Mouse (Mus musculus) thymus, adult 2 months (tissue): ENCODE data around the gene Fshr. TPM values are rescaled to one million over a fixed set of nuclear protein-coding genes. Genes with fewer than 3 reads are reported as not detected.
"Not testable (repeated sequence)": the region's sequence is repeated elsewhere in the genome, so short reads cannot be mapped to it uniquely, and the experiment has no call there.

Experiments
- DNase-seq: peaks from one replicate; pipeline ENCODE4 v3.0.0; 2021
- H3K27ac ChIP-seq: fragments of 200-500 bp; 2 replicates; pipeline ENCODE4 v1.5.1; 2012; ENCODE audit warnings: low read length, control low read depth; ENCODE audit not compliant: control insufficient read depth, insufficient read depth
- H3K27me3 ChIP-seq: fragments of 200-500 bp; 2 replicates; pipeline ENCODE4 v1.6.1; 2012; ENCODE audit warnings: mild to moderate bottlenecking, low read length, moderate library complexity, mixed read lengths; ENCODE audit not compliant: control insufficient read depth, insufficient read depth
- H3K36me3 ChIP-seq: fragments of 200-500 bp; 2 replicates; pipeline ENCODE4 v1.6.1; 2012; ENCODE audit warnings: mild to moderate bottlenecking, low read length, moderate library complexity; ENCODE audit not compliant: control insufficient read depth, insufficient read depth
- H3K4me1 ChIP-seq: fragments of 200-500 bp; replicated peaks from 2 replicates; pipeline ENCODE4 v1.6.1; 2012; ENCODE audit warnings: low read length; ENCODE audit not compliant: control insufficient read depth, insufficient read depth
- H3K4me3 ChIP-seq: fragments of 200-500 bp; 2 replicates; pipeline ENCODE4 v1.5.1; 2012; ENCODE audit warnings: mild to moderate bottlenecking, low read length, control low read depth, moderate library complexity; ENCODE audit not compliant: control insufficient read depth, insufficient read depth
- CTCF ChIP-seq: fragments of 200-500 bp; IDR thresholded peaks from 2 replicates; pipeline ENCODE4 v1.5.1; 2012; ENCODE audit warnings: mild to moderate bottlenecking, control low read depth, low read length, moderate library complexity, borderline replicate concordance; ENCODE audit not compliant: control insufficient read depth, poor library complexity, insufficient read depth; ENCODE audit errors: extremely low read depth
- POLR2A ChIP-seq: fragments of 200-500 bp; IDR thresholded peaks from 2 replicates; pipeline ENCODE4 v1.6.1; 2012; ENCODE audit warnings: mild to moderate bottlenecking, low read length, control low read depth, moderate library complexity; ENCODE audit not compliant: control insufficient read depth, poor library complexity, insufficient read depth; ENCODE audit errors: extremely low read depth
- WGBS: fragments of 180-500 bp; shearing (Covaris S2); methylation state at CpG from one replicate; pipeline ENCODE4 v1.1.7; 2018; 5-methylcytosine and 5-hydroxymethylcytosine counted together
- polyA plus RNA-seq: library from polyadenylated mRNA; depleted of rRNA; stranded (reverse); fragments of >200 nt; gene quantifications from 2 replicates; pipeline ENCODE4 v1.2.3, GENCODE M21; 2012

The Fshr gene
- polyA plus RNA-seq, 1 experiment: 0.04 TPM

DNA sequence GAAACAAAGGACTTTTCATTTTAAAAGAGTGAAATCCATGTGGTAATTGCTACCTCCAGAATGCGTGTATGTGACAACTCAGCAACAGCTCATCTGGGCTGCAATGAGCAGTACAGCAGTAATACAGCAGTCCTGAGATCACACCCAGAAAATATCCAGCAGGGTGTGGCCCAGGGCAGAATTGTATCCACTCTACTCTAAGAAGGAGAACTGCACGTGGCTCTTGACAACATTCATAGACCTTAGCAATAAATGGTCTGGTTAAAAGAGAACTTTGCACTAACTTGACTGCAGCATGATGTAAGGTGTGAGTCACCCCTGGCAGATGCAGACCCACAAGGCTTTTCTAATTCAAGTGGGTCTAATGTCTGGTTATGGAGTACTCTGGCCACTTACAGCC lies 80.5 kb downstream of the Fshr start:
- Histone ChIP-seq H3K4me3 (no peak overlapping the region), H3K4me1 (no peaks in the 10 kb centered on the region), H3K27me3 (no peaks in the 10 kb centered on the region), H3K27ac (no peak overlapping the region), H3K36me3 (no peaks in the 10 kb centered on the region)
- no peak for DNase-seq
- no peak for TF ChIP-seq CTCF
- TF ChIP-seq POLR2A: no peak
- 88% methylated on average over 2 of the region's 2 CpGs for WGBS

DNA sequence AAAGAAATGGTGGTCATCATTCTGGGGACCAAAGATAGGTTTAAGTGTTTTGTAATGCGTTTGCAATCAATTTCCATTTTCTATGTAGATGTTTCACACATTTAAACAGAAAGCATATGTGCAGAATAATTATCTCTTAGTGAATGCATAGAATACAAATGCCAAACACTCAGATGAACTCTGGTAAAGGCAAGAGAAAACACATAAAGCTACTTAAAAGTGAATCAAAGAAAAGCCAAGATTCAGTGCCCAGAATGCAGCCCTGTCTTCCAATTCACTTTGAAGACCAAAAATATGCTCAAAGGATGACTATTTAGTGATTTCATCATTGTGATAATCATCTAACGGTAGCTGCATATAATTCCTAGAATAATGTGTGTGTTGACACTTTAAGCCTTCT lies 81.2 kb downstream of the Fshr start:
- DNase-seq: no peak
- TF ChIP-seq POLR2A (no peak), CTCF (no peak)
- H3K4me3 ChIP-seq: no peak overlapping the region
- no peaks in the 10 kb centered on the region for H3K27me3 ChIP-seq
- no peak overlapping the region for H3K27ac ChIP-seq
- 88% methylated on average over 2 of the region's 2 CpGs for WGBS
- no peaks in the 10 kb centered on the region for H3K4me1 ChIP-seq
- H3K36me3 ChIP-seq: no peaks in the 10 kb centered on the region

- TF ChIP-seq POLR2A (no peak), CTCF (no peak)
- H3K27me3 ChIP-seq: no peaks in the 10 kb centered on the region
- H3K27ac ChIP-seq: no peak overlapping the region
- no peaks in the 10 kb centered on the region for H3K4me1 ChIP-seq
- DNase-seq: no peak
- no peaks in the 10 kb centered on the region for H3K36me3 ChIP-seq
- no peak overlapping the region for H3K4me3 ChIP-seq
Observed at GRCm38 (mm10) chr17:89113944-89114343, 86.5 kb downstream of the Fshr start.

GRCm38 (mm10) chr17:89100719-89101350 lies 99.6 kb downstream of the Fshr start:
- Histone ChIP-seq H3K27me3 (no peaks in the 10 kb centered on the region), H3K4me3 (no peak overlapping the region), H3K27ac (no peak overlapping the region), H3K36me3 (no peaks in the 10 kb centered on the region), H3K4me1 (no peaks in the 10 kb centered on the region)
- no peak for TF ChIP-seq CTCF
- TF ChIP-seq POLR2A: no peak
- 22% methylated on average over 5 of the region's 5 CpGs for WGBS
- no peak for DNase-seq

DNA sequence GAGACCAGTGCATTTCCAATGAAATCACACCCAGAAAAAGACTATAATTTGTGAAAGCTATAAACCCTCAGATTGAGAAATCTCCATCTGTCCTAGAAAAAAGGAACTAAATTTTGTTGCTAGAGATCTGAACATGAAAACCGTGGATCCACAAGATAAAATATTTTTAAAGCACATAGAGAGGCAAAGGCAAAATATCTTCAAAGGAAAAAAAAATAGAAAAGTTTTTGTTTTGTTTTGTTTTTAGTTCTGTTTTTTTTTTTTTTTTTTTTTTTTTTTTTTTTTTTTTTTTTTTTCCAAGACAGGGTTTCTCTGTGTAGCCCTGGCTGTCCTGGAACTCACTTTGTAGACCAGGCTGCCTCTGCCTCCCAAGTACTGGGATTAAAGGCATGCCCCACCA lies 100.7 kb downstream of the Fshr start:
- H3K4me3 ChIP-seq, H3K27me3 ChIP-seq, H3K4me1 ChIP-seq, H3K36me3 ChIP-seq, H3K27ac ChIP-seq, DNase-seq: not testable (repeated sequence)
- 31% methylated on average over 1 of the region's 1 CpGs for WGBS

GRCm38 (mm10) chr17:89089692-89090475 lies 110.6 kb downstream of the Fshr start:
- Histone ChIP-seq H3K36me3 (no peaks in the 10 kb centered on the region), H3K27me3 (no peaks in the 10 kb centered on the region), H3K27ac (no peak overlapping the region), H3K4me3 (no peak overlapping the region), H3K4me1 (no peaks in the 10 kb centered on the region)
- no peak for DNase-seq
- no peak for TF ChIP-seq CTCF
- 94% methylated on average over 5 of the region's 5 CpGs for WGBS

GRCm38 (mm10) chr17:89082897-89083296 lies 117.6 kb downstream of the Fshr start:
- TF ChIP-seq POLR2A (no peak), CTCF (no peak)
- 77% methylated on average over 2 of the region's 2 CpGs for WGBS
- no peaks in the 10 kb centered on the region for H3K4me1 ChIP-seq

More at GRCm38 (mm10) chr17:89082897-89083296, 117.6 kb downstream of the Fshr start:
- Histone ChIP-seq H3K4me3 (no peak overlapping the region), H3K27me3 (no peaks in the 10 kb centered on the region), H3K36me3 (no peaks in the 10 kb centered on the region), H3K27ac (no peak overlapping the region)
- no peak for DNase-seq
